Mouse (Mus musculus) right cerebral cortex, postnatal 10 days (tissue): Measurements from ENCODE around the gene Olfr1016.

ENCODE experiments used
- DNase-seq, 2 experiments: peaks; one replicate each; pipeline ENCODE4 v3.0.0; 2021; ENCODE audit warnings: low spot score in 2 of 2

Gene Olfr1016

DNA sequence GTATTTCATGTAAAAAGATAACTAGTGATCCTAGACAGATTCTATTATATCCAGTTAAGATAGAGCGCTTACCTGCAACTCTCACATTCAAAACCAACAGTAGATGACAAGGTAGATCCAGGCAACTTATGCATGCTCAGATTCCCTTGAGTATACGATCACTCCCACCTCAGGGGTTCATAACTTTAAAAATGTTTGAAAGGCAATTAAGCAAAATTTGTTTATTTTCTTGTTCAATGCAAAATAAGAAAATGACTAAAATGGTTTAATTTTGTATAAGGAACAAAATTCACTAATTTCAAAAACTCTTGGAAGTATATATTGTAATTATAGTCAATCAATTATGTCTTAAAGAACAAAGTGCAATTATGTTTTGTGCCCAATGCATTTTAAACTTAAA lies at the start of gene Olfr1016:
Gene Olfr1016 (minus strand): TSS at position 101 of the 400 bp plus-strand sequence.
- no peak for DNase-seq

DNA sequence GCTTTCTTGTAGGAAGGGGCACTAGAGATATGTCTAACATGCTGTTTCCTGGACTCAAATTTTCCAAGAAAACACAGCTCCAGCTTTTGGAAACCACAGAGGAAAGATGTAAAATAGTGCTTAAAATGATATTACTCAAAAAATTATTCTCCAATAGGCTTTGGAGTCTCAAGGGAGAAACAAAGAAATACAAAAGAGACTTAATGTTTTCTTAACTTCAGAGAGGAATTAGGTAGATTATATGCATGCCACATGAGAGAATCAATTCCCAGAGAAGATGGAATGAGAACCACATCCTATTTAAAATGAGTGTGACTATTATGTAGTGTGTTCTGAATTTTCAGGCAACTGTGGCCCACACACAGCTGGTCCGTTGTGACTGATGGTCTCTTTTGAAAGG lies 44.4 kb upstream of the Olfr1016 start, which contains the start of gene Olfr1020:
Gene Olfr1020 (plus strand): TSS at position 301 of the 400 bp plus-strand sequence.
- no peak for DNase-seq

DNA sequence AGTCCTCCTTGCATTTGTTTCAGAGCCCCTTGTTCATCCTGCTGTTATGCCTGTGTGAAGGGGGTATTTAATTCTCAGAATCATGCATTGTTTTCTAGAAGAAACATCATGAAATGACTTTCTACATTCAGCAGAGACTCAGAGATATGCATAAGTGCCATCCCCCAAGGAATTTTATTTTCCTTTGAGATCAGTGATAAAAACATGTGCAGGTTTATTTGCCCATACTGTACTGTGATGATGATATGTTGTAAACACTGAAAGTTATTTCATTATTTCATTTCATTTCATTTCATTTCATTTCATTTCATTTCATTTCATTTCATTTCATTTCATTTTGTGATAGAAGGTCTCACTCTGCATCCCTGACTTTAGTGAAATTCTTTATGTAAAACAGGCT lies 43.0 kb upstream of the Olfr1016 start, which contains the start of gene Olfr1019:
Gene Olfr1019 (minus strand): TSS at position 101 of the 400 bp plus-strand sequence.
- no peak for DNase-seq

DNA sequence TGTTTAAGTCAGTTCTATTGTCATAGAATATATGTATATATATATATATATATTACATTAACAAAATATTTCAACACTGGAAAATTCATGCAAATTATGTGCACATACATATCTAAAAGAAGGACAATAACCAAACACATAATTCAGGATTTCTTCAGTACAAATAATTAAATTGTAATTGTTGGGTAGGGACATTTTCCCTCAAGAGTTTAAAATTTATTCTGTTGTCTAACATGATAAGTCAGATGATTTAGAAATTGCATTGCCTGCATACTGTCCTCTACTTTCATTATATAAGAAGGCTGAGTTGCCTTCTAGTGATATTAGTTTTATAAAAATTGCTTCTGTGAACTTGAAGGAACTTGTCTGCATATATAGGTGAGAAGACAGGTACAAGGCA lies 15.8 kb upstream of the Olfr1016 start, which contains the start of gene Olfr1018:
Gene Olfr1018 (plus strand): TSS at position 301 of the 400 bp plus-strand sequence.
- DNase-seq = no peak

DNA sequence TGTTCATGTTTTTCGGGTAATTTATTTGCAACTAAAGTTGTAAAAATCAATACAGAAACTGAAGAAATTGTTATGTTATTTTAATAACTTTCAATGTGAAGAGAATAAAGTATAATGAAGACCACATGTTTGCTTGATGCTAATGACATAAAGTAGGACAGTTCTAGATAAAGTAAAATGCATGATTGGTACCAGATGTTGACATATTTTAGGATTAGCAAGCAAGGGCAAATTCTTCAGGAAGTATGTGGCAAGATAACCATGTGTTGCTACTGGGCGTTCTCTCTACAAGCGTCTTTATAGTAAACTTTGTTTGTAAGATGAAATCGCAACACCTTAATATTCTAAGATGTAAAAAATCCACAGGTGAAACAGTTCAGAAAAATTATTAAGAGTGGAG lies 2.2 kb upstream of the Olfr1016 start:
- no peak for DNase-seq

DNA sequence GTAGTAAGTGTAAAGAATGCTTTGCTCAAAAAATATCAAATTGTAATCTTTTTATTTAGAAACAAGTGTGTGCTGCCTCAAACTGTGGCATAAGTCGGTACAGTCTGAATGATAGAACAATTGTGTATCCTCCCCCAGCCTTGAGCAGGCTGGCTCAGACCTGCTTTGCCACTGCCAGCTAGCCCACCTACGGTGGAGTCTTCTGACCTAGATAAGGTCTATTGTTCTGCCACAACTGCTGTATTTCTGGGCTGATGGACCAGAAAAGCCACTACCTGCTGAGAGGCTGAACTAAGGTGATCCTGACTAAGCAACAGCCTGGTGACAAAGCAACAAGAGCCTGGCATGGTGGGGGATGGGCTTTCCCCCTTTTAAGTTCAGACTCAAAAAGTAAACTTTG lies 10.0 kb downstream of the Olfr1016 start:
- no peak for DNase-seq

DNA sequence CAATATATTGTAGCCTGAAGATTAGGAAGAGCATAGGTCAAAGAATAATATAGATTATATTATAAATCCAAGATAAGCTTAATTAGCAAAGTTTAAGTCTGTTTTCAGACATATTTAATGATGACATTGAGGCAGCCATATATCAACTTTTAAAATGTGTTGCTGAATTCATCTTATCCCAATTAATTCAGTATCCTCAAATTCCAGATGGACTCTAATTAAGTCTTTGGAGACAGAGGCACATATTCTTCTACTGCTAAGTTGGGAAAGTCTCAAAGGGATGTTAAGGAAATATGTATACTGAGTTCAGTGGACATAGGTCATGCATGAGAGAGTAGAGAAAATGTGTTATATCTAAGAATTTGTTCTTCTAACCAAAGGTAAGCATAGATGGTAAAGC lies 20.6 kb downstream of the Olfr1016 start, which contains the start of gene Olfr1015:
Gene Olfr1015 (plus strand): TSS at position 301 of the 400 bp plus-strand sequence.
- DNase-seq = no peak

DNA sequence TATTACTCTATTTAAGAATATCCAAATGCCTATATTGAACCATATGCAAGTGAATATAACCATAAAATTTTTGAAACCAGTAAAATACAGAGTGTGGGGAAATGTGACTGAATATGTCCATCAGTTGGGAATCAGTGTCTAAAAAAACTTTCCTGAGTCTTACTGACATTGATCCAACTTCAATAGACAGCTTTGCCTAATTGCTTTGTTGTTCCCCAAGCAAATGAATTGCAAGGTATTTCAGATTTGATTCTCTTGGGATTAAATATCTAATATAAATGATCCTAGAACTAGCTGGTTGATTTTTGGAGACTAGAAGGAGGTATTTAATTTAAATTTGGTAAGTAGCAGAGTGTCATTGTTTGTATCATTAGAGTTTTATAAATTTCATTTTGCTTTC lies 29.9 kb downstream of the Olfr1016 start, which contains the start of gene Olfr1014:
Gene Olfr1014 (plus strand): TSS at position 301 of the 400 bp plus-strand sequence.
- DNase-seq = no peak

DNA sequence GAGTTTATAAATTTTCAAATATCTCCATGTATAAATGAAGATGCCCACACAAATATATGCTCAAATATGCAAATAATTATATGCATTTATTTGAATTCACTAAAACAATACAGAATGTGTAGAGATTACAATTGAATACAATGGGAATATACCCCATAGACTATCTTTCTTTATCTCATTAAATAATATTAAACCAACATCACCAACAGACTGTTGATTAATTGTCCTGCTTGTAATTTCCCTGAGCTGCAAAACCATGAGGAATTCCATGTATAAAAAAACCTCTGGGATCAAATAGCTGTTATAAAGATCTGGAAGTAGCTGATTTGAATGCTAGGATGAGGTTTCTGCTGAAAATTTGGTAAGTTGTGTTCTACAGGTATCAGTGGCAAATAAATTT lies 35.5 kb downstream of the Olfr1016 start, which contains the start of gene Olfr1013:
Gene Olfr1013 (plus strand): TSS at position 301 of the 400 bp plus-strand sequence.
- DNase-seq = no peak

DNA sequence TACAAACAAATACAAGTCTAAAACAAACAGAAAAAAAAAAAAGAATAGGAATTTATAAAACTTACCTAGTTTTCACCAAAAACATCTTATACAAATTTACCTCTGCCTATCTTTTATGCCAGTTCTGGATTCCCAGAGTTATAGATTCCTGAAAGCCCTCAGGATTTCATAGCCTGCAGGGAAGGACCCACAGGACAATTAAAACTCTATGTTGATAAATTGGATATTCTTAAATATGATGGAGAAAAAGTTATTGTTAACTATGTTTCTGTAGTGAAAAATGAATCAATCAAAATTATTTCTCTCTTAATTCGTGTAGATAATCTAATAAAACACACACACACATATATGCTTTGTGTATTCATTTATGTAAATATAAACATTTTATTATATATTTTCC lies 39.7 kb downstream of the Olfr1016 start, which contains the start of gene Olfr1012:
Gene Olfr1012 (minus strand): TSS at position 101 of the 400 bp plus-strand sequence.
- no peak for DNase-seq

DNA sequence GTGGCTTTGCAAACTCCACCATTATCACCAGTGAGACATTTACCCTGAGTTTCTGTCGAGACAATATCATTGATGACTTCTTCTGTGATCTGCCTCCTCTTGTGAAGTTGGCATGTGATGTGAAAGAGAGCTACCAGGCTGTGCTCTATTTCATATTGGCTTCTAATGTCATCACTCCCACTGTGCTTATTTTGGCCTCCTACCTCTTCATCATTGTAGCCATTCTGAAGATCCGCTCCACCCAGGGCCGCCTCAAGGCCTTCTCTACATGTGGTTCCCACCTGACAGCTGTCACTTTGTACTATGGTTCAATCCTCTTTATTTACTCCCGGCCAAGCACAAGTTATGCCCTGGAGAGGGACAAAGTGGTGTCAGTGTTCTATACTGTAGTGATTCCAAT lies 48.5 kb downstream of the Olfr1016 start:
- no peak for DNase-seq
